Mouse (Mus musculus): Measurements from ENCODE around the gene Ilk. TPM values are rescaled to one million over a fixed set of nuclear protein-coding genes. Genes with fewer than 3 reads are reported as not detected.

The Ilk gene
- polyA plus RNA-seq, 1 experiment = 90.7 TPM

- DNase-seq (ENCODE audit: low read depth, low spot score) = no peak
- WGBS = 47% methylated on average over 13 of the region's 13 CpGs
Observed at GRCm38 (mm10) chr7:105777797-105778552, 41.6 kb downstream of the Ilk start.

- DNase-seq (ENCODE audit: low read depth, low spot score) = no peak
- 26% methylated on average over 4 of the region's 4 CpGs for WGBS
Observed at GRCm38 (mm10) chr7:105778553-105779265, 42.3 kb downstream of the Ilk start.

GRCm38 (mm10) chr7:105783861-105784260 is 47.5 kb downstream of the Ilk start:
- WGBS = 49% methylated on average over 4 of the region's 4 CpGs
- no peak for DNase-seq (ENCODE audit: low read depth, low spot score)

- WGBS = 39% methylated on average over 4 of the region's 4 CpGs
- DNase-seq (ENCODE audit: low read depth, low spot score) = no peak
Observed at GRCm38 (mm10) chr7:105784556-105784955, 48.2 kb downstream of the Ilk start.

GRCm38 (mm10) chr7:105786506-105787284 is 50.3 kb downstream of the Ilk start:
- WGBS = 8% methylated on average over 18 of the region's 20 CpGs

GRCm38 (mm10) chr7:105787285-105788140 is 51.1 kb downstream of the Ilk start, which contains the start of gene Dchs1:
TSS of gene Dchs1 (minus strand) at chr7:105787654.
- WGBS = 2% methylated on average over 87 of the region's 97 CpGs
- no peak for DNase-seq (ENCODE audit: low read depth, low spot score)

More at GRCm38 (mm10) chr7:105786506-105787284, 50.3 kb downstream of the Ilk start:
- DNase-seq (ENCODE audit: low read depth, low spot score) = no peak

- DNase-seq (ENCODE audit: low read depth, low spot score) = no peak
- WGBS = 72% methylated on average over 1 of the region's 1 CpGs
Observed at GRCm38 (mm10) chr7:105791147-105791546, 54.8 kb downstream of the Ilk start.

Other genes starting within 250 kb of the Ilk start
- gene Smpd1, start 182.2 kb upstream of the Ilk start, polyA plus RNA-seq (2012; rRNA removed) = 16.0 and 17.8 TPM in 2 replicates
- 12.1 and 15.8 TPM in 2 replicates for gene Apbb1, start 154.9 kb upstream of the Ilk start, polyA plus RNA-seq (2012; rRNA removed)
- gene Hpx, start 136.5 kb upstream of the Ilk start, polyA plus RNA-seq (2012; rRNA removed) = 0.40 and 0.49 TPM in 2 replicates
- gene Trim3, start 103.0 kb upstream of the Ilk start, polyA plus RNA-seq (2012; rRNA removed) = 11.5 and 18.2 TPM in 2 replicates
- 122 and 132 TPM in 2 replicates for gene Timm10b, start 96.5 kb upstream of the Ilk start, polyA plus RNA-seq (2012; rRNA removed)
- 50.9 and 58.5 TPM in 2 replicates for gene Arfip2, start 96.2 kb upstream of the Ilk start, polyA plus RNA-seq (2012; rRNA removed)
- gene Gm45799, start 96.0 kb upstream of the Ilk start, polyA plus RNA-seq (2012; rRNA removed) = 235 and 264 TPM in 2 replicates
- gene Dnhd1, start 85.8 kb upstream of the Ilk start, polyA plus RNA-seq (2012; rRNA removed) = 1.1 and 1.5 TPM in 2 replicates
- gene Rrp8, start 793 bp downstream of the Ilk start, polyA plus RNA-seq (2012; rRNA removed) = 5.2 and 5.7 TPM in 2 replicates
- 386 and 435 TPM in 2 replicates for gene Taf10, start 7.8 kb downstream of the Ilk start, polyA plus RNA-seq (2012; rRNA removed)
- 47.6 and 65.6 TPM in 2 replicates for gene Tpp1, start 15.6 kb downstream of the Ilk start, polyA plus RNA-seq (2012; rRNA removed)
- gene Dchs1, start 51.1 kb downstream of the Ilk start, polyA plus RNA-seq (2012; rRNA removed) = 2.0 and 3.6 TPM in 2 replicates
- gene Mrpl17, start 74.5 kb downstream of the Ilk start, polyA plus RNA-seq (2012; rRNA removed) = 164 and 166 TPM in 2 replicates
- gene Gm4070, start 217.4 kb downstream of the Ilk start, polyA plus RNA-seq (2012; rRNA removed) = 1.4 and 2.9 TPM in 2 replicates